Mouse (Mus musculus) forebrain, embryonic 15.5 days (tissue): ENCODE results near the gene Aff4. TPM values are rescaled to one million over a fixed set of nuclear protein-coding genes. Genes with fewer than 3 reads are reported as not detected.

Source experiments
- ATAC-seq: fragments of 200-750 bp; cut with Nextera tagmentation; replicated peaks from 2 replicates; pipeline ENCODE4 v1.8.0; 2017; ENCODE audit warnings: mild to moderate bottlenecking, moderate TSS enrichment, moderate library complexity
- H3K27ac ChIP-seq: fragments of 300-500 bp; sonication (generic); replicated peaks from 2 replicates; pipeline ENCODE4 v1.5.1; 2015; ENCODE audit warnings: mild to moderate bottlenecking, inconsistent platforms
- H3K27me3 ChIP-seq: fragments of 300-500 bp; sonication (generic); 2 replicates; pipeline ENCODE4 v1.6.1; 2015; ENCODE audit warnings: inconsistent platforms
- H3K36me3 ChIP-seq: fragments of 300-500 bp; sonication (generic); 2 replicates; pipeline ENCODE4 v1.6.1; 2015; ENCODE audit warnings: mild to moderate bottlenecking, inconsistent platforms
- H3K4me1 ChIP-seq: fragments of 300-500 bp; sonication (generic); 2 replicates; pipeline ENCODE4 v1.6.1; 2015; ENCODE audit warnings: inconsistent platforms
- H3K4me2 ChIP-seq: fragments of 300-500 bp; sonication (generic); replicated peaks from 2 replicates; pipeline ENCODE4 v1.6.1; 2015; ENCODE audit warnings: mild to moderate bottlenecking, inconsistent platforms
- H3K4me3 ChIP-seq: fragments of 300-500 bp; sonication (generic); 2 replicates; pipeline ENCODE4 v1.5.1; 2015; ENCODE audit warnings: mild to moderate bottlenecking, inconsistent platforms
- H3K9ac ChIP-seq: fragments of 300-500 bp; sonication (generic); replicated peaks from 2 replicates; pipeline ENCODE4 v1.6.1; 2015; ENCODE audit warnings: mild to moderate bottlenecking, inconsistent platforms
- H3K9me3 ChIP-seq: fragments of 300-500 bp; sonication (generic); 2 replicates; pipeline ENCODE4 v1.6.1; 2016; ENCODE audit warnings: inconsistent platforms
- WGBS: fragments of 180-500 bp; shearing (Covaris S2); methylation state at CpG from one replicate; pipeline ENCODE4 v1.1.7; 2015; ENCODE audit warnings: mixed read lengths; 5-methylcytosine and 5-hydroxymethylcytosine counted together
- polyA plus RNA-seq: library from polyadenylated mRNA; unstranded; fragments of >200 nt; fragmentation: Nextera tagmentation; extraction: Ambion mirVana; gene quantifications from 2 replicates; pipeline ENCODE4 v1.2.1, GENCODE M21; 2015

Gene Aff4
- polyA plus RNA-seq, 1 experiment from 2014 or later: 70.8 TPM

- H3K4me3 ChIP-seq: no peak overlapping the region
- no peaks in the 10 kb centered on the region for H3K27me3 ChIP-seq
- H3K4me1 ChIP-seq: peaks cover 2% of the 10 kb centered on the region; the same call in 1 of the 2 replicates
- no peak overlapping the region for H3K27ac ChIP-seq
- no peak for ATAC-seq
- no peaks in the 10 kb centered on the region for H3K36me3 ChIP-seq
- 70% methylated on average over 2 of the region's 2 CpGs for WGBS
- no peaks in the 10 kb centered on the region for H3K9me3 ChIP-seq
- H3K9ac ChIP-seq: no peak overlapping the region
- no peak overlapping the region for H3K4me2 ChIP-seq
Observed at GRCm38 (mm10) chr11:53345738-53346137, 4.9 kb upstream of the Aff4 start.

GRCm38 (mm10) chr11:53351224-53351942, 750 bp downstream of the Aff4 start:
- ATAC-seq: peak; percentile 54
- under 1% methylated on average over 35 of the region's 35 CpGs for WGBS

GRCm38 (mm10) chr11:53351943-53352590, 1.4 kb downstream of the Aff4 start:
- H3K36me3 ChIP-seq: no peaks in the 10 kb centered on the region
- under 1% methylated on average over 14 of the region's 14 CpGs for WGBS
- no peaks in the 10 kb centered on the region for H3K9me3 ChIP-seq

More at GRCm38 (mm10) chr11:53351224-53351942, 750 bp downstream of the Aff4 start:
- Histone ChIP-seq H3K4me1 (peaks cover 22% of the 10 kb centered on the region), H3K4me2 (peak overlapping the region; percentile 67), H3K9ac (peak overlapping the region; percentile 97), H3K36me3 (no peaks in the 10 kb centered on the region), H3K9me3 (no peaks in the 10 kb centered on the region), H3K27me3 (no peaks in the 10 kb centered on the region), H3K4me3 (peak overlapping the region; percentile 90), H3K27ac (peak overlapping the region; percentile 98)

GRCm38 (mm10) chr11:53358504-53359155, 8.0 kb downstream of the Aff4 start:
- Histone ChIP-seq H3K4me3 (no peak overlapping the region), H3K4me2 (no peak overlapping the region), H3K9me3 (no peaks in the 10 kb centered on the region), H3K9ac (no peak overlapping the region), H3K4me1 (peaks cover 8% of the 10 kb centered on the region; the same call in 1 of the 2 replicates), H3K27me3 (no peaks in the 10 kb centered on the region), H3K27ac (no peak overlapping the region), H3K36me3 (peaks cover 4% of the 10 kb centered on the region; the same call in 1 of the 2 replicates)
- 96% methylated on average over 5 of the region's 5 CpGs for WGBS
- no peak for ATAC-seq

More at GRCm38 (mm10) chr11:53351943-53352590, 1.4 kb downstream of the Aff4 start:
- no peaks in the 10 kb centered on the region for H3K27me3 ChIP-seq
- ATAC-seq: no peak
- H3K4me2 ChIP-seq: peak overlapping the region; percentile 67
- peak overlapping the region; percentile 97 for H3K9ac ChIP-seq
- H3K4me1 ChIP-seq: peaks cover 22% of the 10 kb centered on the region
- peak overlapping the region; percentile 90 for H3K4me3 ChIP-seq
- peak overlapping the region; percentile 98 for H3K27ac ChIP-seq

- Histone ChIP-seq H3K4me2 (no peak overlapping the region), H3K4me1 (no peaks in the 10 kb centered on the region), H3K36me3 (peaks cover 25% of the 10 kb centered on the region; the same call in 1 of the 2 replicates), H3K9ac (no peak overlapping the region), H3K9me3 (no peaks in the 10 kb centered on the region), H3K27ac (no peak overlapping the region), H3K27me3 (no peaks in the 10 kb centered on the region), H3K4me3 (no peak overlapping the region)
- 95% methylated on average over 2 of the region's 2 CpGs for WGBS
- ATAC-seq: no peak
Observed at GRCm38 (mm10) chr11:53367032-53367431, 16.4 kb downstream of the Aff4 start.

- no peak overlapping the region for H3K9ac ChIP-seq
- H3K27ac ChIP-seq: no peak overlapping the region
- no peaks in the 10 kb centered on the region for H3K9me3 ChIP-seq
- no peaks in the 10 kb centered on the region for H3K27me3 ChIP-seq
- H3K4me3 ChIP-seq: no peak overlapping the region
- no peak for ATAC-seq
- WGBS: 100% methylated on average over 1 of the region's 1 CpGs
- H3K4me2 ChIP-seq: no peak overlapping the region
- H3K36me3 ChIP-seq: peaks cover 48% of the 10 kb centered on the region
- no peaks in the 10 kb centered on the region for H3K4me1 ChIP-seq
Observed at GRCm38 (mm10) chr11:53378918-53379317, 28.3 kb downstream of the Aff4 start.

- no peak for ATAC-seq
- peaks cover 35% of the 10 kb centered on the region for H3K36me3 ChIP-seq
- H3K27ac ChIP-seq: no peak overlapping the region
Observed at GRCm38 (mm10) chr11:53383758-53384428, 33.3 kb downstream of the Aff4 start.

GRCm38 (mm10) chr11:53393856-53394255, 43.2 kb downstream of the Aff4 start:
- no peak for ATAC-seq
- WGBS: 98% methylated on average over 1 of the region's 1 CpGs

More at GRCm38 (mm10) chr11:53383758-53384428, 33.3 kb downstream of the Aff4 start:
- Histone ChIP-seq H3K4me3 (no peak overlapping the region), H3K9ac (no peak overlapping the region), H3K27me3 (no peaks in the 10 kb centered on the region), H3K4me2 (no peak overlapping the region), H3K9me3 (no peaks in the 10 kb centered on the region), H3K4me1 (no peaks in the 10 kb centered on the region)
- 98% methylated on average over 2 of the region's 2 CpGs for WGBS

GRCm38 (mm10) chr11:53403638-53404037, 53.0 kb downstream of the Aff4 start:
- 91% methylated on average over 1 of the region's 1 CpGs for WGBS
- ATAC-seq: no peak
- Histone ChIP-seq H3K9me3 (no peaks in the 10 kb centered on the region), H3K27me3 (no peaks in the 10 kb centered on the region), H3K27ac (no peak overlapping the region), H3K9ac (no peak overlapping the region), H3K4me3 (no peak overlapping the region), H3K4me1 (no peaks in the 10 kb centered on the region), H3K36me3 (peaks cover 82% of the 10 kb centered on the region), H3K4me2 (no peak overlapping the region)

More at GRCm38 (mm10) chr11:53393856-53394255, 43.2 kb downstream of the Aff4 start:
- H3K4me1 ChIP-seq: no peaks in the 10 kb centered on the region
- peaks cover 51% of the 10 kb centered on the region for H3K36me3 ChIP-seq
- H3K9me3 ChIP-seq: no peaks in the 10 kb centered on the region
- no peak overlapping the region for H3K9ac ChIP-seq
- H3K4me3 ChIP-seq: no peak overlapping the region
- no peak overlapping the region for H3K4me2 ChIP-seq
- no peak overlapping the region for H3K27ac ChIP-seq
- no peaks in the 10 kb centered on the region for H3K27me3 ChIP-seq

- Histone ChIP-seq H3K4me3 (no peak overlapping the region), H3K4me2 (no peak overlapping the region), H3K27ac (no peak overlapping the region), H3K27me3 (no peaks in the 10 kb centered on the region), H3K9ac (no peak overlapping the region), H3K9me3 (no peaks in the 10 kb centered on the region), H3K36me3 (peaks cover 88% of the 10 kb centered on the region), H3K4me1 (no peaks in the 10 kb centered on the region)
- ATAC-seq: no peak
Observed at GRCm38 (mm10) chr11:53411738-53412137, 61.1 kb downstream of the Aff4 start.

- Histone ChIP-seq H3K36me3 (peaks cover 93% of the 10 kb centered on the region), H3K27ac (no peak overlapping the region), H3K9ac (no peak overlapping the region), H3K4me3 (no peak overlapping the region), H3K4me1 (no peaks in the 10 kb centered on the region), H3K27me3 (no peaks in the 10 kb centered on the region), H3K9me3 (no peaks in the 10 kb centered on the region), H3K4me2 (no peak overlapping the region)
- ATAC-seq: no peak
- WGBS: 93% methylated on average over 4 of the region's 4 CpGs
Observed at GRCm38 (mm10) chr11:53413871-53414270, 63.2 kb downstream of the Aff4 start.

- no peak for ATAC-seq
- peaks cover 73% of the 10 kb centered on the region for H3K36me3 ChIP-seq
- H3K4me1 ChIP-seq: no peaks in the 10 kb centered on the region
Observed at GRCm38 (mm10) chr11:53418048-53418447, 67.4 kb downstream of the Aff4 start.

More at GRCm38 (mm10) chr11:53418048-53418447, 67.4 kb downstream of the Aff4 start:
- no peak overlapping the region for H3K27ac ChIP-seq
- H3K4me2 ChIP-seq: no peak overlapping the region
- H3K9me3 ChIP-seq: no peaks in the 10 kb centered on the region
- no peak overlapping the region for H3K4me3 ChIP-seq
- H3K27me3 ChIP-seq: no peaks in the 10 kb centered on the region
- no peak overlapping the region for H3K9ac ChIP-seq
